ENCODE assay signal across 8 mouse cellular contexts in the genomic region with DNA sequence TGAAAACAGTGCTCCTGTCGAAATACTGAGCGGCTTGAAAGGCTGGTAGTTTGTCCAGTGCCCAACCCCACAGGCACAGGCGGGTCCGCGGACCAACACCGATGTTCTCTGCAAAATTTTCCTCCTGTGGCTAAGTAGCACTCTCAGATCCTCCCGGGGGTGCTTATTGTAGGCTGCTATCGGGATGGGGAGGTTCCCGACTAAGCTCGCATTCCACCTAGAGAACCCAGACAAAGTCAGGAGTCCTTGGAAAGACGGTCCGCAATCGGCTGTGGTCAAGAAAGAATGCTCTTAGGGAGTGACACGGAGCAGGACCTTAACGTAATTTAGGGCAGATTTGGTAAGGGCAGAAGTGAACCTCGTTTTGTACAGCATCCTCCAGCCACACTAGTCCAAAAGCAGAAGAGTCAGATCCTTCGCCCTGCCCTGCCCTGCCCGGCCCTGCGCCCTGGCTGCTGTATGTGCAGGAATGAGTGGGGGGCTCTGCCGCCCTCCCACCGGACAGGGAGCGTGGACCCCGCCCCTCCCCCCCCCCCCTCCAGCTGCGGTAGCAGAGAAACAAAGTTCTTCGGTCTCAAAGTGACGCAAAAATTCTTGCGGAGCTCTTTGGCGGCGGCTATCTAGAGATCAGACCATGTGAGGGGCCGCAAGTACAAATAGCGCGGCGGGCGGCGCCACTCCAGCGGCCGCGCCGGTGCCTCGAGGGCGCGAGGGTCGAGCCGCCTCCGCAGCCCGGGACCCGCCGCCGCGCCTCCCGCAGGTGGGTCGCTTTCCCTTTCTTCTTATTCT. TPM values are rescaled to one million over a fixed set of nuclear protein-coding genes. Genes with fewer than 3 reads are reported as not detected.
DNase-seq lines count a peak whose midpoint lies in the region; ATAC-seq and TF ChIP-seq lines count a peak whose summit lies in the region.

TSS of gene Slc6a4 (plus strand) at position 688 of the 789 bp plus-strand sequence.

- ATAC-seq in granulocyte monocyte progenitor cell, adult 5-6 weeks (replicated peaks; ENCODE audit: poor library complexity, severe bottlenecking): 0 out of 2 replicates have a peak, but pooled peaks have one; percentile 8
- no peak for ATAC-seq in limb, embryonic 11.5 days (ENCODE audit: insufficient number of reproducible peaks, low FRiP score, low TSS enrichment, low read depth)
- no peak for ATAC-seq in neural tube, embryonic 12.5 days (ENCODE audit: low FRiP score, low read depth)

- DNase-seq in layer of hippocampus, adult 2 months (ENCODE audit: low spot score in 2 of 2): no peak
- DNase-seq in layer of hippocampus, postnatal 10 days (ENCODE audit: low spot score in 2 of 2): no peak
- DNase-seq in adrenal gland, postnatal 10 days: no peak
- DNase-seq in limb, embryonic 11.5 days (ENCODE audit: low spot score): peak; percentile 68
- DNase-seq in layer of hippocampus, postnatal 14 days (ENCODE audit: low spot score in 2 of 2): no peak
- no peak for DNase-seq in right cerebral cortex, postnatal 36 days (ENCODE audit: low spot score in 2 of 2)

- TF ChIP-seq CTCF in layer of hippocampus, adult 2 months (conservative IDR thresholded peaks at IDR 0.05): no peak

- H3K27ac ChIP-seq in layer of hippocampus, adult 2 months: no peak within 1 kb of the TSS
- no peak within 1 kb of the TSS for H3K27ac ChIP-seq in limb, embryonic 11.5 days (replicated peaks; ENCODE audit: low read depth, low read length)
- no peak within 1 kb of the TSS for H3K27ac ChIP-seq in neural tube, embryonic 12.5 days

- WGBS in limb, embryonic 11.5 days: under 1% methylated on average over 51 of the region's 52 CpGs
- 1% methylated on average over 52 of the region's 52 CpGs for WGBS in neural tube, embryonic 12.5 days

- H3K4me3 ChIP-seq in layer of hippocampus, adult 2 months: peak within 1 kb of the TSS; percentile 53
- H3K4me3 ChIP-seq in limb, embryonic 11.5 days (ENCODE audit: low read depth, low read length): peak within 1 kb of the TSS; percentile 28
- peak within 1 kb of the TSS; percentile 41 for H3K4me3 ChIP-seq in neural tube, embryonic 12.5 days

- no peaks in the 10 kb centered on the region for H3K9me3 ChIP-seq in limb, embryonic 11.5 days (ENCODE audit: control insufficient read depth, low read length)
- H3K9me3 ChIP-seq in neural tube, embryonic 12.5 days: no peaks in the 10 kb centered on the region

- no peak within 1 kb of the TSS for H3K9ac ChIP-seq in limb, embryonic 11.5 days (ENCODE audit: low read length)
- H3K9ac ChIP-seq in neural tube, embryonic 12.5 days: peak within 1 kb of the TSS; percentile 47; the same call in 1 of the 2 replicates

- peaks cover 3% of the 10 kb centered on the region; the same call in 1 of the 2 replicates for H3K4me1 ChIP-seq in limb, embryonic 11.5 days (ENCODE audit: control insufficient read depth, insufficient read depth, low read length)
- H3K4me1 ChIP-seq in neural tube, embryonic 12.5 days: peaks cover 13% of the 10 kb centered on the region

- H3K36me3 ChIP-seq in limb, embryonic 11.5 days (ENCODE audit: control insufficient read depth, insufficient read depth, low read length): no peaks in the 10 kb centered on the region
- no peaks in the 10 kb centered on the region for H3K36me3 ChIP-seq in neural tube, embryonic 12.5 days

- peaks cover 34% of the 10 kb centered on the region for H3K27me3 ChIP-seq in limb, embryonic 11.5 days (ENCODE audit: control insufficient read depth, insufficient read depth, low read length)
- peaks cover 63% of the 10 kb centered on the region for H3K27me3 ChIP-seq in neural tube, embryonic 12.5 days (replicated peaks)

- peak within 1 kb of the TSS; percentile 58 for H3K4me2 ChIP-seq in limb, embryonic 11.5 days (ENCODE audit: low read depth, severe bottlenecking)
- H3K4me2 ChIP-seq in neural tube, embryonic 12.5 days (replicated peaks): peak within 1 kb of the TSS; percentile 79

RNA-seq across cellular contexts. Expression of gene Slc6a4, which starts in this region (rescaled TPM):
- total RNA-seq in layer of hippocampus, adult 2 months (2021): not detected
- total RNA-seq in layer of hippocampus, postnatal 10 days (2021): under 1 TPM in 1 of 2 experiments, not detected in 1; 0.53 TPM
- 10 to 100 TPM; 19.4 to 19.6 TPM for total RNA-seq in adrenal gland, postnatal 10 days (2021)
- total RNA-seq in granulocyte monocyte progenitor cell, adult 5-6 weeks (2014; fragmentation: Nextera tagmentation): not detected in 2 replicates
- not detected in 2 replicates for total RNA-seq in granulocyte monocyte progenitor cell, adult 5-6 weeks (2017)
- 0.40 and 0.53 TPM in 2 replicates for polyA plus RNA-seq in limb, embryonic 11.5 days (2014; fragmentation: Nextera tagmentation; extraction: Ambion mirVana)
- 0.49 and 0.89 TPM in 2 replicates for polyA plus RNA-seq in neural tube, embryonic 12.5 days (2016; fragmentation: Nextera tagmentation; extraction: Ambion mirVana)
- under 1 TPM in 1 of 2 experiments, not detected in 1; 0.37 TPM for total RNA-seq in layer of hippocampus, postnatal 14 days (2021)

Comparison
In these comparisons a context has a peak if more than half of its experiments do, and no peak if none do; other contexts are left out.
1. RNA of gene Slc6a4 (total RNA-seq): 19.4 to 19.6 TPM in adrenal gland, postnatal 10 days; 0.53 TPM in layer of hippocampus, postnatal 10 days, 0.37 TPM in layer of hippocampus, postnatal 14 days, not detected in layer of hippocampus, adult 2 months and not detected in granulocyte monocyte progenitor cell, adult 5-6 weeks; every median in the first group is over 10 times any median in the second.
2. Peak in ATAC-seq in granulocyte monocyte progenitor cell, adult 5-6 weeks; RNA of the gene not detected or under 1 TPM.
3. Peak in DNase-seq, H3K4me3 ChIP-seq and H3K4me2 ChIP-seq in limb, embryonic 11.5 days; RNA of the gene not detected or under 1 TPM.
4. Peak in every context shown above with its lines, with median percentiles within 50 percentile points of each other: H3K4me3 ChIP-seq.